Mouse (Mus musculus) gonadal fat pad, adult 2 months (tissue): ENCODE measurements around the gene Fyb. TPM values are rescaled to one million over a fixed set of nuclear protein-coding genes. Genes with fewer than 3 reads are reported as not detected.

Experiments
- DNase-seq: peaks from one replicate; pipeline ENCODE4 v3.0.0-alpha.2; 2012; ENCODE audit warnings: low read depth
- polyA plus RNA-seq: library from polyadenylated mRNA; depleted of rRNA; stranded (reverse); fragments of >200 nt; gene quantifications from 2 replicates; pipeline ENCODE4 v1.2.3, GENCODE M21; 2012

The Fyb gene
- polyA plus RNA-seq, 1 experiment, result 26.1 TPM

- no peak for DNase-seq
Measured at GRCm38 (mm10) chr15:6598626-6599025, 76.0 kb downstream of the Fyb start.

GRCm38 (mm10) chr15:6600314-6600713, 77.7 kb downstream of the Fyb start:
- no peak for DNase-seq

GRCm38 (mm10) chr15:6601330-6601729, 78.7 kb downstream of the Fyb start:
- no peak for DNase-seq

- DNase-seq, result no peak
Measured at GRCm38 (mm10) chr15:6602003-6602402, 79.3 kb downstream of the Fyb start.

DNA sequence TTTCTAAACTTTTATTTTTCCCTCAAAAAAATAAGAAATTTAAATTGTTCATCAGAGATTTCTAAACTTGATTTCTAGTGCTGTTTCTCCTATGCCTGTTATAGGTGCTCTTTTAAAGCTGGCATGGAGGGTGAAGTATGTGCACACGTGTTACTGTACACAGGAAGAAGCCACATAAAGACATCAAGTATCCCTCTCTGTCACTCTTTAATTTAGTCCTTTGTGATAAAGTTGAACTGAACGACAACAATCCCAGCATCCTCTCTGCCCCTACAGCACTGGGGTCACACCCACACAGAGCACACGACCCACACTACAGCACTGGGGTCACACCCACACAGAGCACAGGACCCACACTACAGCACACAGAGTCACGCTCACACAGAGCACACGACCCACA, 88.0 kb downstream of the Fyb start:
- no peak for DNase-seq

DNA sequence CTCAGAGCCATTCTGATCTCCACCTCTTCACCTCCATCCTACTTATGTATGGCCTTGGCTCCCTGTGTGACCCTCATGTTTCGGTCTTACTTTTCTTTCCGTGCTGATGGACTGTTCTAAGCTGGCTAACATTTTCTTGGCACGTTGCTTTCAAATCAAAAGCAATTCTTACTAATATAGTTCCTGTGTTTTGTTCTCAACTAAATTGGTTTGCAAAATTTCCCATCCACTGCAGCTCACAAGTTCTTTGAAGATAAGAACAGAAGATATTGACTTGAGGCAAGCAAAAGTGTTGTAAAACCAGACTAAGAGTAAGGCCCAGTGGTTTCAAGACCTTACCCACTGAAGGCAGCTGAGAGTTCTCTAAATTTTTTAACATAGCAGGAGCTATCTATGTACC, 90.2 kb downstream of the Fyb start:
- DNase-seq, result no peak

DNA sequence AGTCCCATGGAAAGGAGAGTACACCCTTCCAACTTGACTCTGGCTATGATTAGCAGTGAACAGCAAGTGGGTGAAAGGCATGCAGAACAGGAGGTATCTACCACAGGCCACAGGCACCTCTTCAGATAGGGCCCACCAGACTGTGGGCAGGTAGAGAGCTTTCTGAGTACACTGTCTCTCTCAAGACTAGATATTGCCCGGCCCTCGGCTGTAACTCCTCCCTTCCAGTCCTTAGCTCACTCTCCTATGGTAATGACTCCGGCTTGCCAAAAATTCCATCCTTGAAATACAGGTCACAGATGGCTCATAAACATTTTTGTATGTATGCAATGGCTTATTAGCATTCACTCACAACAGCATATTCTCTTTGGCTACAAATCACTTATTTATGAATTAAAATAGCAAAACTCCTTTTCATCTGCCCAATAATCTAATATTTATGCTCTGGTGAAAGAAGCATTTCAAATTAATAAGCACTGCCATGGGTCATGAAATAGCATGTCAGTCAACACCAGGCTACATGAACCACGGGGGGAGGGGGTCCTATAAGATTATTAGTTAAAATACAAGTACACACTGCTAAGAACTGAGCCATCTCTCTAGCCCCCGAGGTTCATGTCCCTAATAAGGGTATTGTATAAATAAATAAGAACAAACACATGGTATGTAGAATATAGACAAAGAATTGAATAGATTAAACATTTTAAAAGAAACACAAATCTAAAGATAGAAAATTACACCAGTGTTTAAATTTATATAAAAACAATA, 93.9 kb downstream of the Fyb start:
- DNase-seq, result no peak

DNA sequence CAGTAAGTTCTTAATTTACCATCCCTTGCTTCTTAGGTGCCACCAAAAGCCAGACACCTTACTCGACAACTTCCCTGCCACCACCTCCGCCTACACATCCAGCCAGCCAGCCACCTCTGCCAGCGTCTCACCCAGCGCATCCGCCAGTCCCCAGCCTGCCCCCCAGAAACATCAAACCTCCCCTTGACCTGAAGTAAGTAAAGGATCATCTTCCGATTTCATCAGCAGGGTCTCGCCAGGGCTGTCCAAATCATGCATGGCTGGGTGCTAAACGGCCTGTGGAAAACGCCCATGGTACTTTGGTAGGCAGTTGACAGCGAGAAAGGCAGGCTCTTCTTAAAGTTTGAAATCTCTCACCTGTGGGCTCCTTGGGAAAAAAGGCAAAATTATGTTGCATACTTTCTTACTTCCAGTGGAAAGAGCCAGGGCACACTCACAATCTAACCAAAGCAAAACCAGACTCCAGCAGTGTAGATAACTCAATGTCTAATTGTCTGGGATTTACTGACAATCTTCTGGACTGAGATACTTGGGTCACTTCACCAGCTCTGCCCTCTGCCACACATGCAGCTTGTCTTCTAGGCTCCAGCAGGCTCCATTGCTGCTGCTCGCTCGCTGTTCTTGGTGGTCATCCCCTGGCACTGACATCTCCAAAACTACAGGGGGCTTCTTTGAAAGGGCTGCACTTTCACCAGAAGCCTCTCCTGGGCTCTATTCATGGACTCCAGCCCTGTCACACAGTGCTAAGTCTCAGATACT, 97.1 kb downstream of the Fyb start:
- DNase-seq, result no peak

DNA sequence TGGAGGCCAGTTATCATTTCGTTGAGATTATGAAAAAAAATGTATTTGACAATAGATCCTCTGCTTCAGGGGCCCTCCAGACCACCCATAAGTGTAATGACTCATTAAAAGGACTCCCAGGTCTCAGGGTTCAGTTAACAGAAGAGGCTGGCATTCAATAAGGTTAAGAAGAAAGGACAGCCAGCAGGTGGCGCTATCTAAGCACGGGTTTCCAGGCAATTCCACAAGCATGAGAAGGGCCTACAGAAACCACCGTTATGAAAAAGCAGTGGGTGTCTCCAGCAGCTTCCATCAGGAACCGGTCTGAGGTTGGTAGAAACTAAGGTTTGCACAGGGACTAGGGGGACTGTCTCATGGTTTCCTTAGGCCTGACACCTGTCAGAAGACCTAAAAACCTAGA, 99.9 kb downstream of the Fyb start:
- no peak for DNase-seq

GRCm38 (mm10) chr15:6623529-6624228, 101.0 kb downstream of the Fyb start:
- DNase-seq, result no peak

DNA sequence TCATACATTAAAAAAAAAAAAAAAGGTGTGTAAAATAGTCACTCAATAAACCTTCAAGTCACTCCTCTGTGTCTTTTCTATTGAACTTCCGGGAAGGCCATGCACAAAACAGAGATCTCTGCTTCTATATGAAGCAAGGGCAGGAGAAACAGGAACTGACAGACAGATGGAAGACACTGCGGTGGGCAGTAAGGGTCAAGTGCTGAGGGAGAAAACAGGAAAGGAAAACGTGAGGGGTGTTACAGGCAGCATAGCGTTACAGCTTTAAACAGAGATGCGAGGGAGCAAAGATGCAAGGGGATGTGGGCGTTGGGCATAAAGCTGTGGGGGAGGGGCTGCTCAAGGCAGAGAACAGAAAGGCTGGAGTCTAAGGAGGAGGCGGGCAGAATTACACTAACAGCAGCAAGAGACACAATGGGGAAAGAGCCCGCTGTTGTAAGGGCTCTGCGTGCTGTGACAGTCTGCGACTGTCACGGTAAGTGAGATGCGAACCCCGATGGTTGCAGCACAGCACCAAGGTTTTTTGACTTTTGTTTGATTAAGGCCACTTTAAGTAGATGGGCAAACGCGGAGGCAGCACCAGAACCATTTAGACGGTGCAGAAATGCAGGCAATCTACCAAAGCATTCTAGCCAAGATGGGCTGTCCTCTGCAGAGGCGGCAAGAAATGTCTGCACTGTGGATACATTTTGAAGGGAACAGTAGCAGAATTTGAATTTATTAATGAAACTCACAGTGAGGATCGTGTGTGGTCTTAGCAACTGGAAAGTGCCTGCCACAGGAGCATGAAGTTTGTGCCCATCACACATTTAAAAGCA, 101.9 kb downstream of the Fyb start:
- DNase-seq, result no peak

DNA sequence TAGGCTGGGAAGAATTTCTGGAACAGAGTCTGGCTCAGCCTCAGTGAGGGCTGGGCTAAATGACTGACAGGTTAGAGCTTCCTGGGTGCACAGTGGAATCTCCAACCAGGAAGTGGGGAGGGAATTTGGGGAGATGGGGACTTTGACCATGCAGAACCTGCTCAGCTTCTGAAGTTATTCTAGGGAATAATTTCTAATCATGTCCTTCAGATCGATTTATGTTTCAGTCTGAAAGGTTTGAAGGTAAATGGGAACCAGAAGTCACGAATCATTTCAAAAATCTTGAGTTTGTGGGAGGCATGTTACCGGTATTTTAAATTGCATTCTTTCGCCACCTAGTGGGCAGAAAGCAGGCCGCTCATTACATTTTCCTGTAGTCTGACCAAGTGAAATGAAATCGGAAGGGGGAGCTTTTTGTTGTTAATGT, 103.0 kb downstream of the Fyb start:
- no peak for DNase-seq

- no peak for DNase-seq
Measured at GRCm38 (mm10) chr15:6626123-6626522, 103.5 kb downstream of the Fyb start.

GRCm38 (mm10) chr15:6628431-6629077, 105.9 kb downstream of the Fyb start:
- DNase-seq, result no peak

DNA sequence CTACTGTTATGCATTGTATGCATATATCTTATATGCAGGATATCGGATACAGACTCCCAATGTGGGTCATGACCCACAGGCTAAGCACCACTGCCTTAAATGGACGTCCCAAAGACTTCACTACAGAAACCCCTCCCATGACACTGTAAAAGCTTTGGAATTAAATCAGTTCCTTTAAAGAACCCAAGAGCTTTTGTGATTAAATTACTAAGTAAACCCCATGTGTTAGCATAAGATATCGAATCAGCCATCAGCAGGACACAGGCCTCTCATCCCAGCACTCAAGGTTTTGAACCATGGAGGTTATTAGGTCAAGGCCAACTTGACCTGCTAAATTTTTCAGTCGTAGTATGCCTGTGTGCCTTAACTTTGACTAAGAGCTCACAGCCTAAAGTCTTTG, 106.5 kb downstream of the Fyb start:
- DNase-seq, result no peak

- DNase-seq, result no peak
Measured at GRCm38 (mm10) chr15:6635405-6635804, 112.8 kb downstream of the Fyb start.

GRCm38 (mm10) chr15:6642223-6642622, 119.6 kb downstream of the Fyb start:
- no peak for DNase-seq

- DNase-seq, result no peak
Measured at GRCm38 (mm10) chr15:6645498-6645897, 122.8 kb downstream of the Fyb start.

DNA sequence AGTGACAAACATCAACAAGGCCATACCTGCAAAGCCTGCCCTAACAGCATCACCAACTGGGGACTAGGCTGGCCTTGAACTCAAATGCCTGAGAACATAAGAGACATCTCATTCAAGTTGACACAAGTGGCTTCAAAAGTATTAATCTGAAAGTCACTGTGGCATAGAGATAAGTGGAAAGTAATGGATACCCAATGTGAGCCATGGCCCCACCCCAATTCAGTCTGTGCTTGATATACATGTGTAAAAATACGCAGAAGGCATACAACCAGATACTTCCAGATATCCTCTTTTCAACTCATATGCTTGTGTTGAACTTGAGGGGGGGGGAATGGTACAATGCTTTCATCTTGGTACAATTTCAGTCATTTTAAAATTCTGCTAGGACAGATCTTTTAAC, 124.4 kb downstream of the Fyb start:
- no peak for DNase-seq

DNA sequence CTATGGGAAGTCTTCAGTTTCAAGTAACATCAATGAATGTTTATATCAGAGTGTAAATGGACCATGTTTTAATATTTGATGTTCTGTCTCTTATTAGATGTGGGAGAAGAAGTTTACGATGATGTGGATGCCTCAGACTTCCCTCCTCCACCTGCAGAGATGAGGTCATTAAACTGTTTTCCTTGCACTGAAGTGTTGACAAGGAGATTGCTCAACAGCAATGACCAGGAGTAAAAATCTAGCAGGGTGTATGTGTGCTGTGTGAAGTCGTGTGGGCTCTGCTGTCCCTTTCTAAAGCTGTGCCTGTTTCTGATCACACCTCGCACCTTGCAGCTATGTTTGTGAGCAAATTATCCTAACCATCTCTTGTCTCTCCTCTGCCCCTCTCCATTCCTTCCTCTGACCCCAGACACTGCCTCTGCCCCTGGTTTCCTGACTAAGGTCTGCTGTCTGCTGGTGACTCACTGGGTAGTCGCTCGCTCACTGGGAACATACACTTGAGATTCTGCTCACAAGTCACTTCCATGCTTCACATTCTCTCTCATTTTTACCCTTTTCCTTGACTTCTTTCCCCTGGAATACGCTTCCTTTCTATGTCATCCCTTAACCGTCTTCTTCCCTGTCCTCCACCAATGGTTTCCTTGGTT, 126.2 kb downstream of the Fyb start:
- DNase-seq, result no peak

DNA sequence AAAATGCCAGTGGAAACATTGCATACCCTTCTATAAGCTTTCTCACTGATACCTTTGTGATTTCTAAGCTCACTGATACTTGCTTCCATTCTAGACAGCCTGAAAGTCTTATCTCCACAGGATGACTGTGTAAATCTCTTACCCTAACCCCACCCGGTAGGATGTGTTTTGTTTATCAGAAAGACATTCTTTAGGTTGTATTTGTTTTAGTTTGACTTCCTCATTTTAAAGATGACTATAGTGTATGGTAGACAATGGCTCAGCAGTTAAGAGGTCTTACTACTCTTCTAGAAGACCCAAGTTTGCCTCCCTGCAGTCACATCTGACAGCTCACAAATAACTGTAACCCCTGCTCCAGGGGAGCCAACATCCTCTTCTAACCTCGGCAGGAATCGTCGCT, 130.4 kb downstream of the Fyb start:
- no peak for DNase-seq
